Mouse (Mus musculus): ENCODE measurements around the gene Krtap1-5. TPM values are rescaled to one million over a fixed set of nuclear protein-coding genes. Genes with fewer than 3 reads are reported as not detected.
"Not testable (repeated sequence)": the region's sequence is repeated elsewhere in the genome, so short reads cannot be mapped to it uniquely, and the experiment has no call there.

Krtap1-5 gene
- polyA plus RNA-seq (2016; fragmentation: Nextera tagmentation; extraction: Ambion mirVana), result not detected in 2 replicates

DNA sequence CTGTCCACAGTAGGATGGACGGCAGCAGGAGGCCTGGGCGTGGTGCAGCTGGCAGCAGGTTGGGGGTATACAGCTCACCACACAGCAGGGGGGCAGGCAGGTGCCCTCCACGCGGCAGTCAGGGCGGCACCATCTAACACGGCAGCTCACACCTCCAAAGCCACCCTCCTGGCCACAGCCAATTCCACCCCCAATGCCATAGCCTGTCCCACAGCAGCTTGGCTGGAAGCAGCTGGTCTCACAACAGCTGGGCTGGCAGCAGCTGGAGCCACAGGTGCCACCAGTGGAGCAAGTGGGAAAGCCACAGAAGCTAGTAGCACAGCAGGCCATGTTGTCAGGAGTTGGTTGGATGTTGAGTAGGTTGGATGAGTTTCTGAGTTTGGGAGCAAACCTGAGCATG is at the start of gene Krtap1-5:
Krtap1-5 (minus strand) TSS at position 381 of the 400 bp plus-strand sequence.
- no peaks in the 10 kb centered on the region for H3K27me3 ChIP-seq (replicated peaks; ENCODE audit: low read depth, poor library complexity, severe bottlenecking)
- no peak within 1 kb of the TSS for H3K27ac ChIP-seq (replicated peaks)
- H3K9me3 ChIP-seq, result no peaks in the 10 kb centered on the region
- WGBS, result 88% methylated on average over 6 of the region's 6 CpGs
- H3K36me3 ChIP-seq (replicated peaks), result no peaks in the 10 kb centered on the region
- H3K4me3 ChIP-seq, result no peak within 1 kb of the TSS
- H3K4me1 ChIP-seq, result no peaks in the 10 kb centered on the region
- DNase-seq (ENCODE audit: low spot score), result no peak

DNA sequence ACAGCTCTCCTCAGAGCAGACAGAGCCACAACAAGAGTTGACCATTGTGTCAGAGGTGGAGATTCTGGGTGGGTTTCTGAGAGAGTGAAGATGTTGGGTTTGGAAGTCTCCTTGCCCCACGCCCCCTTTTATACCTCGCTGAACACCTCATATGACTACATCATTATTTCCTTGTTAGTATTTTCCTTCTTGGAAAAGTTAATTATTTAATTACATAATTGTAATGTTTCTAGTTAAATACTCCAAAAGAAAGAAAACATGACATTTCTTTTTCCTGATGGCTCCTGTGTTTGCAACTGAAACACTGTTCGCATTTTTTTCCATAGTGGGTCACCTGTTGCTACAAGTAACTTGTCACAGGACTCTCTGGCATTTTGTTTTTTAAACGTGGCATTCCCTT is 47.3 kb upstream of the Krtap1-5 start, which contains the start of gene Krtap4-1:
Krtap4-1 (minus strand) TSS at position 101 of the 400 bp plus-strand sequence.
- DNase-seq (ENCODE audit: low spot score), result no peak
- H3K4me1 ChIP-seq, result no peaks in the 10 kb centered on the region
- WGBS, result 81% methylated on average over 4 of the region's 4 CpGs
- H3K4me3 ChIP-seq, result no peak within 1 kb of the TSS
- H3K27ac ChIP-seq (replicated peaks), result no peak within 1 kb of the TSS
- no peaks in the 10 kb centered on the region for H3K36me3 ChIP-seq (replicated peaks)
- no peaks in the 10 kb centered on the region for H3K9me3 ChIP-seq
- no peaks in the 10 kb centered on the region for H3K27me3 ChIP-seq (replicated peaks; ENCODE audit: low read depth, poor library complexity, severe bottlenecking)

DNA sequence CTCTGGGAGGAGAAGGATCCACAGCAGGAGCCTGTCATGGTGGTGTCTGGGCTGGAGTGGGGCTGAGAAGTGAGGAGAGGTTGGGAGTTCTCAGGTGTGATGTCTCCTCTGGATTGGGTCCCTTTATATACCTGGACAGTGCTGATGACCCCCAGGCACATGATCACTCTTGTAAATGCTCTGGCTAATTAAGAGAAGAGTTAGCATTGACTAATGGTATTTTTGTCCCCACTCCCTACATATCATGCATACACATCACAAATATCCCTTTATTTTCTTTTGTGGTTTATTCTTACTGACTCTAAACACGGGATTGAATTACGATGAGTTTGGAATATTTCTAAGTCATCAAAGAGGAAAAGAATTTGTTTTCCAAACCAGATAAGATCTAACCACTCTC is 39.5 kb upstream of the Krtap1-5 start, which contains the start of gene Gm11562:
Gm11562 (minus strand) TSS at position 101 of the 400 bp plus-strand sequence.
- 92% methylated on average over 2 of the region's 2 CpGs for WGBS
- H3K4me1 ChIP-seq, result no peaks in the 10 kb centered on the region

DNA sequence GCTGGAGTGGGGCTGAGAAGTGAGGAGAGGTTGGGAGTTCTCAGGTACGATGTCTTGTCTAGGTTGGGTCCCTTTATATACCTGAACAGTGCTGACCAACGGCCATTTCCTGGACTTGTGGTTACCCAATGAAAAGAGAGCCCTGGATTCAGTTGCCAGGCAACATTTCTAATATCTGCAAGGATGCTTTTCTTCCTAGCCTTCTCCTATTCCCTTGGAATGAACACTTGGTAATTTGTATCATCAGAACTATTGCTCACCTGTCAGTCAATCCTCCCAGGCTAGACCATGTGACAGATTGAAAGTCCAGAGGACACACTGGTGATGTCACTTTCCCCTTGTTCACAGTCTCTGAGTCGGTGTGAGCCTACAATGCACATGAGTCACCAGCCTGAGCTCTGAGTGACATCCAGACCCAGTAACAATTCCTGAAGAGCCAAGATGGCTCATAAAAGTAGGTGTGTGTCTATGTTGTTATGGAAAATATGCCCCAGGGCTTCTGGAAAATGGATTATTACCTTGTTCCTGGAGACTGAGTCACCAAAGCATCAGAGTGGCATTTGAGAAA is 34.1 kb upstream of the Krtap1-5 start, which contains the start of gene Krtap2-4:
Krtap2-4 (minus strand) TSS at position 51 of the 568 bp plus-strand sequence.
- 80% methylated on average over 3 of the region's 3 CpGs for WGBS
- no peaks in the 10 kb centered on the region for H3K27me3 ChIP-seq (replicated peaks; ENCODE audit: low read depth, poor library complexity, severe bottlenecking)
- H3K4me3 ChIP-seq, result no peak within 1 kb of the TSS
- no peak within 1 kb of the TSS for H3K27ac ChIP-seq (replicated peaks)
- H3K36me3 ChIP-seq (replicated peaks), result no peaks in the 10 kb centered on the region
- H3K4me1 ChIP-seq, result no peaks in the 10 kb centered on the region
- no peak for DNase-seq (ENCODE audit: low spot score)
- H3K9me3 ChIP-seq, result no peaks in the 10 kb centered on the region

More for the DNA sequence above, 39.5 kb upstream of the Krtap1-5 start, which contains the start of gene Gm11562:
- H3K4me3 ChIP-seq, result no peak within 1 kb of the TSS
- H3K36me3 ChIP-seq (replicated peaks), result no peaks in the 10 kb centered on the region
- H3K27me3 ChIP-seq (replicated peaks; ENCODE audit: low read depth, poor library complexity, severe bottlenecking), result no peaks in the 10 kb centered on the region
- H3K9me3 ChIP-seq, result no peaks in the 10 kb centered on the region
- DNase-seq (ENCODE audit: low spot score), result no peak
- H3K27ac ChIP-seq (replicated peaks), result no peak within 1 kb of the TSS

DNA sequence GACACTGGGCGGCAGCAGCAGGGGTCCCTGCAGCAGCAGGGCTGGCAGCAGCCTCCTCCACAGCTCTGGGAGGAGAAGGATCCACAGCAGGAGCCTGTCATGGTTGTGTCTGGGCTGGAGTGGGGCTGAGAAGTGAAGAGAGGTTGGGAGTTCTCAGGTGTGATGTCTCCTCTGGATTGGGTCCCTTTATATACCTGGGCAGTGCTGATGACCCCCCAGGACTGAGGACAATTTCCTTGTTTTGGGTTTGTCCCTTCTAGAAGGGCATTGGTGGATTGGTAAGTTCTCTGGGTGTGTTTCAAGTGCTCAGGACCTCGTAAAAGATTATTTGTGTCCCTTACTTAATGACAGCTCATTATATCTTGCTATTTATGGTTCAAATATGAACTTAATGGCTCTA is 29.3 kb upstream of the Krtap1-5 start, which contains the start of gene Gm11937:
Gm11937 (minus strand) TSS at position 101 of the 400 bp plus-strand sequence.
- H3K4me1 ChIP-seq; H3K4me3 ChIP-seq; H3K9me3 ChIP-seq; H3K36me3 ChIP-seq (replicated peaks); H3K27ac ChIP-seq (replicated peaks); DNase-seq (ENCODE audit: low spot score); H3K27me3 ChIP-seq (replicated peaks; ENCODE audit: low read depth, poor library complexity, severe bottlenecking): not testable (repeated sequence)
- WGBS, result 71% methylated on average over 1 of the region's 2 CpGs

DNA sequence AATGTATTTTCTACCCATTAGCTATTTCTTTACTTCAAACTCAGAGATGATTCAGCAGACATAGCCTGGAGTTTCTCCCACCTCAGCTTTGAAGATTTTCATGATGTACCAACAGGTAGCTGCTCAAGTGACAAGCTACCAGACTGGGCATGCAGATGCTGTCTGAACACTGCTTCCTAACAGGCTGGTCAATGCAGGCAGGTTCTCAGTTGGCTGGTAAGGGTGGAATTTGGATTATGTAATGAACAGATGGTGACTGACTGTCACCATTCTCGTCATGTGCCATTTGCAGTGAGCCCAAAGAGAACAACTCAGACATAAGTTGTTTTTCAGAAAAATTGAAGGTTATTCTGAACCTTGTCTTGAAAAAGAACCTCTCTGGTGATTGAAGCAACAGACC is 28.3 kb upstream of the Krtap1-5 start:
- H3K27ac ChIP-seq (replicated peaks), result no peak overlapping the region
- no peak overlapping the region for H3K4me3 ChIP-seq
- 73% methylated on average over 1 of the region's 1 CpGs for WGBS
- no peaks in the 10 kb centered on the region for H3K4me1 ChIP-seq
- no peaks in the 10 kb centered on the region for H3K9me3 ChIP-seq
- H3K27me3 ChIP-seq (replicated peaks; ENCODE audit: low read depth, poor library complexity, severe bottlenecking), result no peaks in the 10 kb centered on the region
- DNase-seq (ENCODE audit: low spot score), result no peak
- H3K36me3 ChIP-seq (replicated peaks), result no peaks in the 10 kb centered on the region

DNA sequence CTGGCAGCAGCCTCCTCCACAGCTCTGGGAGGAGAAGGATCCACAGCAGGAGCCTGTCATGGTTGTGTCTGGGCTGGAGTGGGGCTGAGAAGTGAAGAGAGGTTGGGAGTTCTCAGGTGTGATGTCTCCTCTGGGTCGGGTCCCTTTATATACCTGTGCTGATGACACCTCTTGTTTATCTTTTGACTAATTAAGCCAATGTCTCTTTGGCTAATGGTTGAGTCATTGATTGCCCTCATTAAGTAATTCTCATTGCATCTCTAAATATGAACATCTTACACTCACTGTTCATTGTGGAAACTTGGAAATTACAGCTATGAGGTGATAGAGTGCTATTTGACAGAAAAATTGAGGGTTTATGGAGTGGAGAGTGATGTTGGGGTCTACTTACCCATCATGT is 22.4 kb upstream of the Krtap1-5 start, which contains the start of gene Gm11938:
Gm11938 (minus strand) TSS at position 101 of the 400 bp plus-strand sequence.
- not testable (repeated sequence) for H3K4me3 ChIP-seq; H3K27ac ChIP-seq (replicated peaks); H3K36me3 ChIP-seq (replicated peaks); H3K27me3 ChIP-seq (replicated peaks; ENCODE audit: low read depth, poor library complexity, severe bottlenecking); H3K9me3 ChIP-seq; H3K4me1 ChIP-seq; DNase-seq (ENCODE audit: low spot score)
- WGBS, result 76% methylated on average over 1 of the region's 1 CpGs

DNA sequence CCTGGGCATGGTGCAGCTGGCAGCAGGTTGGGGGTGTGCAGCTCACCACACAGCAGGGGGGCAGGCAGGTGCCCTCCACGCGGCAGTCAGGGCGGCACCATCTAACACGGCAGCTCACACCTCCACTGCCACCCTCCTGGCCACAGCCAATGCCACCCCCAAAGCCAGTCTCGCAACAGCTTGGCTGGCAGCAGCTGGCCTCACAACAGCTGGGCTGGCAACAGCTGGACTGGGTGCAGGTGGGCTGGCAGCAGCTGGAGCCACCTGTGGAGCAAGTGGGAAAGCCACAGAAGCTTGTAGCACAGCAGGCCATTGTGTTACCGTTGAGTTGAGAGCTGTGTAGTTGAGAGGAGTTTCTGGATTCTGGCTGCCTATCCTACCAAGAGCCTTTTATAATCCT is 16.9 kb upstream of the Krtap1-5 start, which contains the start of gene Krtap9-3:
Krtap9-3 (minus strand) TSS at position 364 of the 400 bp plus-strand sequence.
- not testable (repeated sequence) for H3K9me3 ChIP-seq; DNase-seq (ENCODE audit: low spot score); H3K4me1 ChIP-seq; H3K27me3 ChIP-seq (replicated peaks; ENCODE audit: low read depth, poor library complexity, severe bottlenecking); H3K27ac ChIP-seq (replicated peaks); H3K36me3 ChIP-seq (replicated peaks); H3K4me3 ChIP-seq
- WGBS, result 81% methylated on average over 6 of the region's 6 CpGs

DNA sequence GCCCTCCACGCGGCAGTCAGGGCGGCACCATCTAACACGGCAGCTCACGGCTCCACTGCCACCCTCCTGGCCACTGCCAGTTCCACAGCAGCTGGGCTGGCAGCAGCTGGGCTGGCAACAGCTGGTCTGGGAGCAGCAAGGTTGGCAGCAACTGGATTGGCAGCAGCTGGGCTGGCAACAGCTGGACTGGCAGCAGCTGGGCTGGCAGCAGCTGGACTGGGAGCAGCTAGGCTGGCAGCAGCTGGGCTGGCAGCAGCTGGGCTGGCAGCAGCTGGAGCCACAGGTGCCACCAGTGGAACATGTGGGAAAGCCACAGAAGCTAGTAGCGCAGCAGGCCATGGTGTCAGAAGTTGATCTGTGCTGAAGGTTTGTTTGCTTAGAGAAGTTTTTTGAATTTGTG is 10.2 kb upstream of the Krtap1-5 start, which contains the start of gene Krtap1-3:
Krtap1-3 (minus strand) TSS at position 359 of the 400 bp plus-strand sequence.
- no peak for DNase-seq (ENCODE audit: low spot score)
- 81% methylated on average over 6 of the region's 6 CpGs for WGBS

DNA sequence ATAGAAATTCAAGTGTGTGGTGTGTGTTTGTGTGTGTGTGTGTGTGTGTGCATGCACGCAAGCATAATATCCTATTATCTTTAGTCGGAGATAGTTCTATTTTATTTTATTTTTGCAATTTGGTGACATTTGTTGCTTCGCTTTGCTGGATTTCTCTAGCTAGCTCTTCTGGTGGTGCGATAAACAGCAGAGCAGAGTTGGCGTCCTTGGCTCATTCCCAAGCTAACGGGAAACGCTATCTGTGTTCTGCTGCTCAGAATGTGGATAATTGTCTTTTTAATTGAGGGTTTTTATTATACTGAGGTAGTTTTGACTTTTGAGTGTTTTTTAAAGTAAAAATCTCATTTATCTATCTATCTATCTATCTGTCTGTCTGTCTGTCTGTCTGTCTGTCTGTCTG is 4.3 kb upstream of the Krtap1-5 start:
- no peak for DNase-seq (ENCODE audit: low spot score)
- WGBS, result 93% methylated on average over 7 of the region's 7 CpGs

More for the DNA sequence above, 10.2 kb upstream of the Krtap1-5 start, which contains the start of gene Krtap1-3:
- no peaks in the 10 kb centered on the region for H3K36me3 ChIP-seq (replicated peaks)
- H3K27ac ChIP-seq (replicated peaks), result no peak within 1 kb of the TSS
- H3K9me3 ChIP-seq, result no peaks in the 10 kb centered on the region
- H3K27me3 ChIP-seq (replicated peaks; ENCODE audit: low read depth, poor library complexity, severe bottlenecking), result no peaks in the 10 kb centered on the region
- no peak within 1 kb of the TSS for H3K4me3 ChIP-seq
- H3K4me1 ChIP-seq, result no peaks in the 10 kb centered on the region

DNA sequence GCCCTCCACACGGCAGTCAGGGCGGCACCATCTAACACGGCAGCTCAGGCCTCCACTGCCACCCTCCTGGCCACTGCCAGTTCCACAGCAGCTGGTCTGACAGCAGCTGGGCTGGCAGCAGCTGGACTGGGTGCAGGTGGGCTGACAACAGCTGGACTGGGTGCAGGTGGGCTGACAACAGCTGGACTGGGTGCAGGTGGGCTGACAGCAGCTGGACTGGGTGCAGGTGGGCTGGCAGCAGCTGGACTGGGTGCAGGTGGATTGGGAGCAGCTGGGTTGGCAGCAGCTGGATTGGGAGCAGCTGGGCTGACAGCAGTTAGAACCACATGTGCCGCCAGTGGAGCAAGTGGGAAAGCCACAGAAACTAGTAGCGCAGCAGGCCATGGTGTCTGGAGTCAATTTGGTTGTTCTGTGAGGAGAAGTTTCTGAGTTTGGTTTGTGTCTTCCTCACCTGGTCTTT is 2.5 kb upstream of the Krtap1-5 start, which contains the start of gene Krtap1-4:
Krtap1-4 (minus strand) TSS at position 410 of the 460 bp plus-strand sequence.
- no peaks in the 10 kb centered on the region for H3K4me1 ChIP-seq
- no peaks in the 10 kb centered on the region for H3K36me3 ChIP-seq (replicated peaks)
- H3K27ac ChIP-seq (replicated peaks), result no peak within 1 kb of the TSS
- WGBS, result 87% methylated on average over 5 of the region's 5 CpGs
- no peaks in the 10 kb centered on the region for H3K9me3 ChIP-seq
- no peak within 1 kb of the TSS for H3K4me3 ChIP-seq
- DNase-seq (ENCODE audit: low spot score), result no peak
- no peaks in the 10 kb centered on the region for H3K27me3 ChIP-seq (replicated peaks; ENCODE audit: low read depth, poor library complexity, severe bottlenecking)

More for the DNA sequence above, 4.3 kb upstream of the Krtap1-5 start:
- no peaks in the 10 kb centered on the region for H3K36me3 ChIP-seq (replicated peaks)
- no peak overlapping the region for H3K4me3 ChIP-seq
- H3K27me3 ChIP-seq (replicated peaks; ENCODE audit: low read depth, poor library complexity, severe bottlenecking), result no peaks in the 10 kb centered on the region
- no peaks in the 10 kb centered on the region for H3K9me3 ChIP-seq
- no peak overlapping the region for H3K27ac ChIP-seq (replicated peaks)
- H3K4me1 ChIP-seq, result no peaks in the 10 kb centered on the region

DNA sequence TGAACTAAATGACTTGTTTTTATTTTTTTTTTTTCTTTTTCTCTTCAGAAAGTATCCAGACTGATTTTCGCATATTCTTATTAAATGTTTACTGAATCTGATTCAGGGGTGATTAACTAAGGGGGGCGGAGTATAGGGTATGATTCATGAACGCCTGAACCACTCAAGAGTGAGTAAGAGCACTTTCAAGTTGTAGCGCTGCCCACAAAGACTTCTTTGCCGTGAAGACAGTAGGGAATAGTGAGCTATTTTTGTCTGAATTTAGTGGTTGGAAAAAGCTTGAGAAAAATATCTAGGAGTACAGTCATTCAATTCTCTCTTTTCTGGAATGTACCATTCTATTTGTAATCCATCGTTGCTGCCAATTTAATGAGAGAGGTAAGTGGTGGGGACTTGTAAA is 748 bp upstream of the Krtap1-5 start:
- no peak overlapping the region for H3K4me3 ChIP-seq
- no peaks in the 10 kb centered on the region for H3K4me1 ChIP-seq
- no peaks in the 10 kb centered on the region for H3K9me3 ChIP-seq
- H3K27ac ChIP-seq (replicated peaks), result no peak overlapping the region
- DNase-seq (ENCODE audit: low spot score), result no peak
- H3K27me3 ChIP-seq (replicated peaks; ENCODE audit: low read depth, poor library complexity, severe bottlenecking), result no peaks in the 10 kb centered on the region
- WGBS, result 89% methylated on average over 6 of the region's 6 CpGs
- no peaks in the 10 kb centered on the region for H3K36me3 ChIP-seq (replicated peaks)

DNA sequence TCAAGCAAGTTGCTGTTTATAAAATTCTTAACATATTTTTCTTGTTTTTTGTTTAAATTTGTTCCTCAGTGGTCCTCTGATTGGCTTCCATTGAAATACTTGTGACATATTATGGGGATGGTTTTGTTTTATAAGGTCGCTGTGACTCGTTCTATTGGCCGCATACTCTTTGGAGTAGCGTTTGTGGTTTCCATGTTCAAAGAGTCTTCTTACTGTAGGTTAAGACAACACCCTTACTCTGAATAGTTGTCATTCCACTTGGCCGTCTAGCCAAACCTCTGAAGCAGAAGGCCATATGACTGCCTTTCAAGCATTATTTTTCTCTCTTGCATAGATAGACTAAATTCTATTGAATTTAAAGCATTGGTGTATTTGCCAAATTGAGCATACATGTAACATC is 235 bp upstream of the Krtap1-5 start:
- no peak overlapping the region for H3K4me3 ChIP-seq
- no peaks in the 10 kb centered on the region for H3K27me3 ChIP-seq (replicated peaks; ENCODE audit: low read depth, poor library complexity, severe bottlenecking)
- no peaks in the 10 kb centered on the region for H3K9me3 ChIP-seq
- no peak overlapping the region for H3K27ac ChIP-seq (replicated peaks)
- H3K36me3 ChIP-seq (replicated peaks), result no peaks in the 10 kb centered on the region
- 91% methylated on average over 5 of the region's 5 CpGs for WGBS
- H3K4me1 ChIP-seq, result no peaks in the 10 kb centered on the region
- no peak for DNase-seq (ENCODE audit: low spot score)

Data from embryonic facial prominence, embryonic 10.5 days (tissue).